ENCODE assay signal across 11 mouse cellular contexts in genomic region chr1:92614516-92614915, GRCm38 (mm10). TPM values are rescaled to one million over a fixed set of nuclear protein-coding genes. Genes with fewer than 3 reads are reported as not detected.
DNase-seq lines count a peak whose midpoint lies in the region; ATAC-seq lines count a peak whose summit lies in the region.
"Had no signal": no experiment of that assay in that cellular context is flagged by ENCODE, and none has a peak within 500 bp of the region (broad histone marks: within the 10 kb centered on the region; RNA-seq: fewer than 3 reads in every experiment).

No protein-coding gene starts in this region.

- H3K9me3 ChIP-seq in hindbrain, embryonic 14.5 days (ENCODE audit: control insufficient read depth, low read length), result no peaks in the 10 kb centered on the region
- H3K9me3 ChIP-seq in hindbrain, embryonic 12.5 days (replicated peaks), result no peaks in the 10 kb centered on the region
- no peaks in the 10 kb centered on the region for H3K9me3 ChIP-seq in neural tube, embryonic 15.5 days (replicated peaks)
- H3K9me3 ChIP-seq: limb, embryonic 12.5 days; neural tube, embryonic 12.5 days; stomach, embryonic 15.5 days had no signal

- no peaks in the 10 kb centered on the region for H3K4me1 ChIP-seq in hindbrain, embryonic 14.5 days (replicated peaks; ENCODE audit: control insufficient read depth, insufficient read depth, low read length)
- peaks cover 3% of the 10 kb centered on the region; the same call in 1 of the 2 replicates for H3K4me1 ChIP-seq in hindbrain, embryonic 12.5 days
- H3K4me1 ChIP-seq in neural tube, embryonic 15.5 days, result no peaks in the 10 kb centered on the region
- H3K4me1 ChIP-seq: limb, embryonic 12.5 days; neural tube, embryonic 12.5 days; stomach, embryonic 15.5 days had no signal

- 0 out of 2 replicates have a peak, but pooled peaks cover 4% of the 10 kb centered on the region for H3K27me3 ChIP-seq in hindbrain, embryonic 14.5 days (ENCODE audit: control insufficient read depth, insufficient read depth, low read length)
- H3K27me3 ChIP-seq in hindbrain, embryonic 12.5 days, result peaks cover 10% of the 10 kb centered on the region
- H3K27me3 ChIP-seq in neural tube, embryonic 15.5 days (replicated peaks), result peaks cover 5% of the 10 kb centered on the region; the same call in 1 of the 2 replicates
- H3K27me3 ChIP-seq: stomach, embryonic 15.5 days had no signal

- no peak for ATAC-seq in hindbrain, embryonic 14.5 days (ENCODE audit: low FRiP score)
- no peak for ATAC-seq in hindbrain, embryonic 12.5 days (ENCODE audit: low FRiP score)
- ATAC-seq in neural tube, embryonic 15.5 days (ENCODE audit: low FRiP score), result no peak
- ATAC-seq in common myeloid progenitor, adult 5-6 weeks (replicated peaks; ENCODE audit: low read depth, poor library complexity, severe bottlenecking), result 0 out of 2 replicates have a peak, but pooled peaks have one; percentile 35
- ATAC-seq: intestine, embryonic 16.5 days had no signal

- H3K9ac ChIP-seq in hindbrain, embryonic 14.5 days, result no peak overlapping the region
- H3K9ac ChIP-seq in hindbrain, embryonic 12.5 days, result no peak overlapping the region
- H3K9ac ChIP-seq in neural tube, embryonic 15.5 days (replicated peaks), result no peak overlapping the region
- H3K9ac ChIP-seq: limb, embryonic 12.5 days; neural tube, embryonic 12.5 days; stomach, embryonic 15.5 days had no signal

- H3K4me2 ChIP-seq in hindbrain, embryonic 14.5 days (replicated peaks), result no peak overlapping the region
- no peak overlapping the region for H3K4me2 ChIP-seq in hindbrain, embryonic 12.5 days (replicated peaks)
- no peak overlapping the region for H3K4me2 ChIP-seq in neural tube, embryonic 15.5 days
- H3K4me2 ChIP-seq: limb, embryonic 12.5 days; neural tube, embryonic 12.5 days; stomach, embryonic 15.5 days had no signal

- no peak overlapping the region for H3K27ac ChIP-seq in hindbrain, embryonic 14.5 days
- H3K27ac ChIP-seq in hindbrain, embryonic 12.5 days, result no peak overlapping the region
- no peak overlapping the region for H3K27ac ChIP-seq in neural tube, embryonic 15.5 days (replicated peaks)
- H3K27ac ChIP-seq: limb, embryonic 12.5 days; neural tube, embryonic 12.5 days; stomach, embryonic 15.5 days had no signal

- no peaks in the 10 kb centered on the region for H3K36me3 ChIP-seq in hindbrain, embryonic 14.5 days (replicated peaks; ENCODE audit: control insufficient read depth, insufficient read depth)
- no peaks in the 10 kb centered on the region for H3K36me3 ChIP-seq in hindbrain, embryonic 12.5 days
- no peaks in the 10 kb centered on the region for H3K36me3 ChIP-seq in neural tube, embryonic 15.5 days
- H3K36me3 ChIP-seq: limb, embryonic 12.5 days; neural tube, embryonic 12.5 days; stomach, embryonic 15.5 days had no signal

- DNase-seq in hindbrain, embryonic 14.5 days (ENCODE audit: low spot score), result peak; percentile 79
- DNase-seq in neural tube, embryonic 10.5 days (ENCODE audit: extremely low spot score, low spot score), result peak; percentile 2
- DNase-seq in spleen, adult 12 weeks (ENCODE audit: low spot score), result no peak
- DNase-seq in spleen, postnatal 10 days (ENCODE audit: low spot score in 2 of 2), result no peak

- WGBS in hindbrain, embryonic 14.5 days, result 6% methylated on average over 1 of the region's 1 CpGs
- WGBS in hindbrain, embryonic 12.5 days, result 13% methylated on average over 1 of the region's 1 CpGs
- 11% methylated on average over 1 of the region's 1 CpGs for WGBS in neural tube, embryonic 15.5 days

- H3K4me3 ChIP-seq in hindbrain, embryonic 14.5 days (replicated peaks; ENCODE audit: low read length), result no peak overlapping the region
- no peak overlapping the region for H3K4me3 ChIP-seq in hindbrain, embryonic 12.5 days
- no peak overlapping the region for H3K4me3 ChIP-seq in neural tube, embryonic 15.5 days (replicated peaks)
- H3K4me3 ChIP-seq: limb, embryonic 12.5 days; neural tube, embryonic 12.5 days; stomach, embryonic 15.5 days had no signal

RNA-seq across cellular contexts. Expression of gene Olfr12, which starts 3.1 kb away (rescaled TPM):
- not detected in 2 replicates for polyA plus RNA-seq in hindbrain, embryonic 14.5 days (2014; fragmentation: Nextera tagmentation; extraction: Ambion mirVana)
- not detected in 2 replicates for polyA plus RNA-seq in hindbrain, embryonic 12.5 days (2016; fragmentation: Nextera tagmentation; extraction: Ambion mirVana)
- polyA plus RNA-seq in neural tube, embryonic 15.5 days (2015; fragmentation: Nextera tagmentation; extraction: Ambion mirVana), result not detected in 2 replicates
- total RNA-seq in common myeloid progenitor, adult 5-6 weeks (2017), result not detected in 2 replicates
- polyA plus RNA-seq: intestine, embryonic 16.5 days; limb, embryonic 12.5 days; neural tube, embryonic 12.5 days; stomach, embryonic 15.5 days had no signal

RNA-seq across cellular contexts. Expression of gene Olfr1410, which starts 8.9 kb away (rescaled TPM):
- not detected in 2 replicates for polyA plus RNA-seq in hindbrain, embryonic 14.5 days (2014; fragmentation: Nextera tagmentation; extraction: Ambion mirVana)
- not detected in 2 replicates for polyA plus RNA-seq in hindbrain, embryonic 12.5 days (2016; fragmentation: Nextera tagmentation; extraction: Ambion mirVana)
- polyA plus RNA-seq in neural tube, embryonic 15.5 days (2015; fragmentation: Nextera tagmentation; extraction: Ambion mirVana), result not detected in 2 replicates
- not detected in 2 replicates for total RNA-seq in common myeloid progenitor, adult 5-6 weeks (2017)
- polyA plus RNA-seq: intestine, embryonic 16.5 days; limb, embryonic 12.5 days; neural tube, embryonic 12.5 days; stomach, embryonic 15.5 days had no signal

RNA-seq across cellular contexts. Expression of gene Olfr1411, which starts 20.3 kb away (rescaled TPM):
- polyA plus RNA-seq in hindbrain, embryonic 14.5 days (2014; fragmentation: Nextera tagmentation; extraction: Ambion mirVana), result not detected in 2 replicates
- polyA plus RNA-seq in hindbrain, embryonic 12.5 days (2016; fragmentation: Nextera tagmentation; extraction: Ambion mirVana), result not detected in 2 replicates
- not detected in 2 replicates for polyA plus RNA-seq in neural tube, embryonic 15.5 days (2015; fragmentation: Nextera tagmentation; extraction: Ambion mirVana)
- total RNA-seq in common myeloid progenitor, adult 5-6 weeks (2017), result not detected in 2 replicates
- polyA plus RNA-seq: intestine, embryonic 16.5 days; limb, embryonic 12.5 days; neural tube, embryonic 12.5 days; stomach, embryonic 15.5 days had no signal

RNA-seq across cellular contexts. Expression of gene Cops9, which starts 27.3 kb away (rescaled TPM):
- polyA plus RNA-seq in hindbrain, embryonic 14.5 days (2014; fragmentation: Nextera tagmentation; extraction: Ambion mirVana), result 553 and 683 TPM in 2 replicates
- polyA plus RNA-seq in hindbrain, embryonic 12.5 days (2016; fragmentation: Nextera tagmentation; extraction: Ambion mirVana), result 333 and 394 TPM in 2 replicates
- 541 and 661 TPM in 2 replicates for polyA plus RNA-seq in neural tube, embryonic 15.5 days (2015; fragmentation: Nextera tagmentation; extraction: Ambion mirVana)
- 124 and 156 TPM in 2 replicates for total RNA-seq in common myeloid progenitor, adult 5-6 weeks (2017)

RNA-seq across cellular contexts. Expression of gene Olfr1412, which starts 28.9 kb away (rescaled TPM):
- polyA plus RNA-seq in hindbrain, embryonic 14.5 days (2014; fragmentation: Nextera tagmentation; extraction: Ambion mirVana), result not detected in 2 replicates
- not detected in 2 replicates for polyA plus RNA-seq in hindbrain, embryonic 12.5 days (2016; fragmentation: Nextera tagmentation; extraction: Ambion mirVana)
- polyA plus RNA-seq in neural tube, embryonic 15.5 days (2015; fragmentation: Nextera tagmentation; extraction: Ambion mirVana), result not detected in 2 replicates
- not detected in 2 replicates for total RNA-seq in common myeloid progenitor, adult 5-6 weeks (2017)
- polyA plus RNA-seq: intestine, embryonic 16.5 days; limb, embryonic 12.5 days; neural tube, embryonic 12.5 days; stomach, embryonic 15.5 days had no signal

Comparison
In these comparisons a context has a peak if more than half of its experiments do, and no peak if none do; other contexts are left out.
1. DNase-seq: peak in hindbrain, embryonic 14.5 days (single experiment) and neural tube, embryonic 10.5 days (single experiment); none in spleen, adult 12 weeks (single experiment) and spleen, postnatal 10 days (0 of 2).